Mouse (Mus musculus) E14TG2a.4 (cell line): ENCODE data around the gene 1110017D15Rik.

ENCODE experiments used
- CTCF ChIP-seq: conservative IDR thresholded peaks from 2 replicates; pipeline ENCODE4 v1.5.1; 2014; ENCODE audit warnings: low read length
- POU5F1 ChIP-seq: IDR thresholded peaks from 2 replicates; pipeline ENCODE4 v1.6.1; 2014; ENCODE audit warnings: low read length, borderline replicate concordance

DNA sequence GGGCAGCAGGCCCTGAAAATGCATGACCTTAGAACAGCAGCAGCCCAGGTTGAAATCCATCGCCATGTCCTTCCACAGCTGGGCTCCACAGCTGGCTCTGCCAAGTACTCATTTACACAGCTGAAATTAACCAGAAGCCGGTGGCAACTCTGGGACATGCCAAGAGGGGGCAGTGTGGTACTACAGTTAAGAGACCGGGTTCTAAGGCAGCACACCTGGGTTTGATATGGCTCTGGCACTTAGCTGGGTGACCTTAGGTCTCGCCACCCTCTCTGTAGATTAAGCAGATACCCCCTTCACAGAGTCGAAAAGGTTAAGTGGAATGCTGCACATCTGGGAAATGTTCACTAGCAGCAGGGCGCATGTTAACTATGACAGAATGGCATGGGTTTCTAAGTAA is 35.4 kb upstream of the 1110017D15Rik start:
- peak; percentile 72 for TF ChIP-seq CTCF
- TF ChIP-seq POU5F1, result no peak
